Mouse (Mus musculus): ENCODE measurements around the gene Dgke. TPM values are rescaled to one million over a fixed set of nuclear protein-coding genes. Genes with fewer than 3 reads are reported as not detected.

Dgke gene
- polyA plus RNA-seq, 1 experiment from 2014 or later, result 3.5 TPM

DNA sequence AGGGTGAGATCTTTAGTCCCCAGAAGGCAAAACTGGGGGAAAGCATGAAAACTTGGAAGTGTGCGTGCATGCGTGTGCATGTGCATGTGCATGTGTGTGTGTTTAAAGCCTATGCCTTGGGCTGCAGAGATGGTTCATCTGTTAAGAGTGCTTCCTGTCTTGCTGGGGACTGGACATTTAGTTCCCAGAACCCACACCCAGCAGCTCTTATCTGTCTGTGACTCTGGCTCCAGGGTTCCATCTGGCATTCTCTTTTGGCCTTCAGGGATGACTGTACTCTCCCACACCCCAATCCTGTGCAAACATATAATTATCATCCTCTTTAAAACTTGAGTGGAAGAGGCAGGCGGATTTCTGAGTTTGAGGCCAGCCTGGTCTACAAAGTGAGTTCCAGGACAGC, 40.5 kb downstream of the Dgke start:
- ATAC-seq (ENCODE audit: insufficient number of reproducible peaks, low FRiP score, low TSS enrichment, low read depth), result no peak
- Histone ChIP-seq H3K4me1 (ENCODE audit: control insufficient read depth, insufficient read depth, low read length) (0 out of 2 replicates have a peak, but pooled peaks cover 2% of the 10 kb centered on the region), H3K4me3 (ENCODE audit: low read depth, low read length) (no peak overlapping the region), H3K9me3 (ENCODE audit: control insufficient read depth, low read length) (no peaks in the 10 kb centered on the region), H3K36me3 (ENCODE audit: control insufficient read depth, insufficient read depth, low read length) (no peaks in the 10 kb centered on the region), H3K27me3 (ENCODE audit: control insufficient read depth, insufficient read depth, low read length) (no peaks in the 10 kb centered on the region), H3K9ac (ENCODE audit: low read length) (no peak overlapping the region), H3K4me2 (ENCODE audit: low read depth, severe bottlenecking) (no peak overlapping the region), H3K27ac (replicated peaks; ENCODE audit: low read depth, low read length) (no peak overlapping the region)
- WGBS, result 94% methylated on average over 3 of the region's 3 CpGs
- DNase-seq (ENCODE audit: low spot score), result no peak

DNA sequence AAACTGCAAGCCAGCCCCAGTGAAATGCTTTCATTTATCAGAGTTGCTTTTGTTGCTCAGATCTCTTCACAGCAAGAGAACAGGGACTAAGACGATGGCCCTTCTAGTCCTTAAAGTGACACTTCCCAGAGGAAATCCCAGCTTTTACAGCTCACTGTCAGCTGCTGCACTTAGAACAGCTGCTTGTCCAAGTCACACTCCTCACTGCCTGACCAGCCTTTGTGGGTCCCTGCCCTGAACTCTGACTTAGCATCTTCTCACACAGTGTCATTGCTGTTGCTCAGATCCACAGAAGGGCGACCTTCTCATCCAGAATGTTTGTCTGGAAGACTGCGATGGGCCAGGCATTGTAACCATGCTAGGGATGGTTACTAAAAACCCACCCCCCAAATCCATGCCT, 41.0 kb downstream of the Dgke start:
- H3K27me3 ChIP-seq (ENCODE audit: control insufficient read depth, insufficient read depth, low read length), result no peaks in the 10 kb centered on the region
- H3K9me3 ChIP-seq (ENCODE audit: control insufficient read depth, low read length), result no peaks in the 10 kb centered on the region
- 0 out of 2 replicates have a peak, but pooled peaks cover 2% of the 10 kb centered on the region for H3K4me1 ChIP-seq (ENCODE audit: control insufficient read depth, insufficient read depth, low read length)
- DNase-seq (ENCODE audit: low spot score), result no peak
- no peaks in the 10 kb centered on the region for H3K36me3 ChIP-seq (ENCODE audit: control insufficient read depth, insufficient read depth, low read length)
- no peak for ATAC-seq (ENCODE audit: insufficient number of reproducible peaks, low FRiP score, low TSS enrichment, low read depth)
- WGBS, result 77% methylated on average over 3 of the region's 3 CpGs
- H3K9ac ChIP-seq (ENCODE audit: low read length), result no peak overlapping the region
- H3K27ac ChIP-seq (replicated peaks; ENCODE audit: low read depth, low read length), result no peak overlapping the region
- H3K4me2 ChIP-seq (ENCODE audit: low read depth, severe bottlenecking), result no peak overlapping the region
- H3K4me3 ChIP-seq (ENCODE audit: low read depth, low read length), result no peak overlapping the region

DNA sequence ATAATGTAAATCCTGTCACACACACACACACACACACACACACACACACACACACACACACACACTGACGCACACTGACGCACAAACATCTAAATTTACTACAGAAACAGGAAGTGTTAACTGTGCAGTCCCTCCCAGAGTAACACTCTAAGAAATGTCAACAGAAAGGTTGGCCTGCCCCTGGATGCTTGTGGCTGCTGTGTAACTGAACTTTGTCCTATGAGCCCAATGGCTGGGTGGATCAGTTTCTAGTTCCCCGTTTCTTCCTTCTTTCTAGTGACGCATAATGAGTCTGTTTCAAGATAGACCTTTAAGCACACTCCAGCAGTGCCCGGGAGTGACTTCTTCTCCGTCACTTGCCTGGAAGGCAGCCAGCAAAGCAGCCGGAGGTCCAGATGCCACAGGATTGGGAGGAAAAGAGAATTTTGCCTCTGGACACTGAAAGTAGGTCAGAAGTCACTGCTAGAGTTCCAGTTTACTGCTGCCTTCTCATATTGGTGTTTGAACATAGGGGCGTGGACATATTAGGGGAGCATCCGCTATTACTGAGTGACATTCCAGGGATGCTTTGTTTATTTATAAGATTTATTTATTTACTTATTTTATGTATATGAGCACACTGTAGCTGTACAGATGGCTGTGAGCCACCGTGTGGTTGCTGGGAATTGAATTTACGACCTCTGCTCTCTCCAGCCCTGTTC, 42.3 kb downstream of the Dgke start:
- 77% methylated on average over 11 of the region's 11 CpGs for WGBS
- ATAC-seq (ENCODE audit: insufficient number of reproducible peaks, low FRiP score, low TSS enrichment, low read depth) (no peak), DNase-seq (ENCODE audit: low spot score) (no peak)

DNA sequence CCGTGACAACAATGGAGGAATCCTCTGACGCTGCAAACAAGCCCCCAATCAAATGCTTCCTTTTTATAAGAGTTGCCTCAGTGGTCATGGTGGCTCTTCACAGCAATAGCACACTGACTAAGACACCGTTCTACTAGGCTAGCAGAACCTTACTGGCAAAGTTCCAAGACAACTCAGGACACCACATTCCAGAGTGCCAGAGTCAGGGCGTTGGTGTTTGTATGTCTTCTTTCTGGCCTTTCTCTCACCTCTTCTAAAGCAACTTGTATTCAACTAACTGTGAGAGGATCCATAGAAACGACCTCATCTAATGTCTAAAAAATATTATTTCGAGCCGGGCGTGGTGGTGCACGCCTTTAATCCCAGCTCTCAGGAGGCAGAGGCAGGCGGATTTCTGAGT, 43.2 kb downstream of the Dgke start:
- no peak for DNase-seq (ENCODE audit: low spot score)

More for the DNA sequence above, 42.3 kb downstream of the Dgke start:
- Histone ChIP-seq H3K9me3 (ENCODE audit: control insufficient read depth, low read length) (no peaks in the 10 kb centered on the region), H3K9ac (ENCODE audit: low read length) (no peak overlapping the region), H3K36me3 (ENCODE audit: control insufficient read depth, insufficient read depth, low read length) (no peaks in the 10 kb centered on the region), H3K4me3 (ENCODE audit: low read depth, low read length) (no peak overlapping the region), H3K27ac (replicated peaks; ENCODE audit: low read depth, low read length) (no peak overlapping the region), H3K27me3 (ENCODE audit: control insufficient read depth, insufficient read depth, low read length) (no peaks in the 10 kb centered on the region), H3K4me1 (ENCODE audit: control insufficient read depth, insufficient read depth, low read length) (0 out of 2 replicates have a peak, but pooled peaks cover 2% of the 10 kb centered on the region), H3K4me2 (ENCODE audit: low read depth, severe bottlenecking) (no peak overlapping the region)

DNA sequence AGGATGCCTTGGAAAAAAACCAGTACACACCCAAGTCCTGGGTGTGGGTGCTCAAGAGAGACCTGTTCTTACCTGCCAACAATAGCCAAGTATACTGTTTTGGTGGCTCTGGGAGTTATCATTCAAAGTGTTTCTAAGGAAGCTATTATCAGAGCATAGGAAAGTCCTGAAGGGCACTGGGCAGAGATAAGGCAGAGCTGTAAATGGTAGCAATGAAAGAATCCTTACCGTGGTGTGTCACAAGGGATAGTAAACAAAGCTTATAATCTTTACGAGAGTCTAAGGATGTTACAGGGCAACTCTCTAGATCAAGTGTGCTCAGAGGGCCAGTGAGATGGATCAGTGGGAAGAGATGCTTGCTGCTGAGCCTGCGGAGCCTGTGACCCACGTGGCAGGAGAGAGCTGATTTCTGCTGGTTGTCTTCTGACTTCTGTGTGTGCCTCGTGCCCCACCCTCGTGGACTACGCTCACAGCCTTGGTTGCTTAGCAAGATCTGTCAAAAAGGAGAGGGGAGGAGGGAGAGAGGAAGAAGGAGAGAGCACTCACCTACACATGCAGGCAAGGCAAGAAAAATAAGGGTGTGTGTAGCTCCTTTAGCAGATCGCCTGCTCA, 44.4 kb downstream of the Dgke start:
- Histone ChIP-seq H3K4me3 (ENCODE audit: low read depth, low read length) (no peak overlapping the region), H3K4me2 (ENCODE audit: low read depth, severe bottlenecking) (no peak overlapping the region), H3K9ac (ENCODE audit: low read length) (no peak overlapping the region), H3K4me1 (ENCODE audit: control insufficient read depth, insufficient read depth, low read length) (0 out of 2 replicates have a peak, but pooled peaks cover 2% of the 10 kb centered on the region), H3K27ac (replicated peaks; ENCODE audit: low read depth, low read length) (no peak overlapping the region), H3K27me3 (ENCODE audit: control insufficient read depth, insufficient read depth, low read length) (no peaks in the 10 kb centered on the region), H3K9me3 (ENCODE audit: control insufficient read depth, low read length) (no peaks in the 10 kb centered on the region), H3K36me3 (ENCODE audit: control insufficient read depth, insufficient read depth, low read length) (no peaks in the 10 kb centered on the region)
- WGBS, result 62% methylated on average over 8 of the region's 8 CpGs
- no peak for DNase-seq (ENCODE audit: low spot score)
- no peak for ATAC-seq (ENCODE audit: insufficient number of reproducible peaks, low FRiP score, low TSS enrichment, low read depth)

More for the DNA sequence above, 43.2 kb downstream of the Dgke start:
- WGBS, result 80% methylated on average over 10 of the region's 10 CpGs
- Histone ChIP-seq H3K27ac (replicated peaks; ENCODE audit: low read depth, low read length) (no peak overlapping the region), H3K27me3 (ENCODE audit: control insufficient read depth, insufficient read depth, low read length) (no peaks in the 10 kb centered on the region), H3K4me1 (ENCODE audit: control insufficient read depth, insufficient read depth, low read length) (0 out of 2 replicates have a peak, but pooled peaks cover 2% of the 10 kb centered on the region), H3K4me3 (ENCODE audit: low read depth, low read length) (no peak overlapping the region), H3K9ac (ENCODE audit: low read length) (no peak overlapping the region), H3K9me3 (ENCODE audit: control insufficient read depth, low read length) (no peaks in the 10 kb centered on the region), H3K36me3 (ENCODE audit: control insufficient read depth, insufficient read depth, low read length) (no peaks in the 10 kb centered on the region), H3K4me2 (ENCODE audit: low read depth, severe bottlenecking) (no peak overlapping the region)
- no peak for ATAC-seq (ENCODE audit: insufficient number of reproducible peaks, low FRiP score, low TSS enrichment, low read depth)

DNA sequence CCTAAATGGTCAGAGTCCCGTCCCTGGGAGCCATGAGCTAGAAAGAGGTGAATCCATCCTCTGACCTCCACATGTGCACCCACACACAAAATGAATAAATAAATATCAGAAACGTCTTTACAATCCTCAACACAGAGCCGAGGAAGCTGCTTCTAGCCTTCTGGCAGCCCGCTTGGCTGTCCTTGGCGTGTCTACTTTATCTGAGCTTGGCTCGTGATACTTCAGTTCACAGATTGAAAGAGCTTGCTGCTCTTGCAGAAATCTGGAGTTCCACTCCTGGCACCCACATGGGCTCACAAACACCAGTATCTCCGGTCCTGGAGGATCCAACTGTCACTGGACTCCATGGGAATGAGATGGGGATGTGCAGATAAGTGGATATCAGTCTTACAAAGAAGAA, 45.0 kb downstream of the Dgke start:
- no peak overlapping the region for H3K9ac ChIP-seq (ENCODE audit: low read length)
- no peak overlapping the region for H3K4me2 ChIP-seq (ENCODE audit: low read depth, severe bottlenecking)
- H3K27ac ChIP-seq (replicated peaks; ENCODE audit: low read depth, low read length), result no peak overlapping the region
- H3K9me3 ChIP-seq (ENCODE audit: control insufficient read depth, low read length), result no peaks in the 10 kb centered on the region
- no peaks in the 10 kb centered on the region for H3K36me3 ChIP-seq (ENCODE audit: control insufficient read depth, insufficient read depth, low read length)
- WGBS, result 84% methylated on average over 7 of the region's 7 CpGs
- 0 out of 2 replicates have a peak, but pooled peaks cover 2% of the 10 kb centered on the region for H3K4me1 ChIP-seq (ENCODE audit: control insufficient read depth, insufficient read depth, low read length)
- no peaks in the 10 kb centered on the region for H3K27me3 ChIP-seq (ENCODE audit: control insufficient read depth, insufficient read depth, low read length)
- no peak for ATAC-seq (ENCODE audit: insufficient number of reproducible peaks, low FRiP score, low TSS enrichment, low read depth)
- DNase-seq (ENCODE audit: low spot score), result no peak
- H3K4me3 ChIP-seq (ENCODE audit: low read depth, low read length), result no peak overlapping the region

DNA sequence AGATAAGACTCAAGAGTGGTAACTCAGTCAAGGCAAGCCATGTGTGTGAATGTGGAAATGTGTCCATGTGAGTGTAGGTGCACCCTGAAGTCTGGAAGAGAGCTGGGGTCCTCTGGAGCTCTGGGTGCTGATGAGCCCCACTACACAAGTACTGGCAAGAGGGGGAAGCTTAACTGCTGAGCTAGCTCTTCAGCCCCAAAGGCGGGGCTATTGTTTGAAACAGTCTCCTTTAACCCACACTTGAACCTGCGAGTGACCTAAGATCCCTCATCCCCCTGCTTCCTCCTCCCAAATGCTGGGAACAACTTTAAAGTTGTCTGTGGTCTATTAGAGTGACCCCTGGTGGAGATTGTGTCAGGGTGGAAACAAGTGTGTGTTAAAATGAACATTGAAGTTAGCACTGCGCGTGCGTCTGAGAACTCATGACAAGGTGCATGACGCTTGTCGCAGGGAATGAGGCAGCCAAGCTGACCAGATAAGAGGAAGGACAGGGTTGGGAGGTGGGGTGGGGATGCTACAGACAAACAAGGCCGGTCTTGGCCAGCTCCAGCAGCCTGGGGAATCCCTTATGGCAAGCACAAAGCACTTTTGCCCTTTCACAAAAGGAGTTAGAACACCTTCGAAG, 45.9 kb downstream of the Dgke start:
- no peaks in the 10 kb centered on the region for H3K36me3 ChIP-seq (ENCODE audit: control insufficient read depth, insufficient read depth, low read length)
- H3K9me3 ChIP-seq (ENCODE audit: control insufficient read depth, low read length), result no peaks in the 10 kb centered on the region

DNA sequence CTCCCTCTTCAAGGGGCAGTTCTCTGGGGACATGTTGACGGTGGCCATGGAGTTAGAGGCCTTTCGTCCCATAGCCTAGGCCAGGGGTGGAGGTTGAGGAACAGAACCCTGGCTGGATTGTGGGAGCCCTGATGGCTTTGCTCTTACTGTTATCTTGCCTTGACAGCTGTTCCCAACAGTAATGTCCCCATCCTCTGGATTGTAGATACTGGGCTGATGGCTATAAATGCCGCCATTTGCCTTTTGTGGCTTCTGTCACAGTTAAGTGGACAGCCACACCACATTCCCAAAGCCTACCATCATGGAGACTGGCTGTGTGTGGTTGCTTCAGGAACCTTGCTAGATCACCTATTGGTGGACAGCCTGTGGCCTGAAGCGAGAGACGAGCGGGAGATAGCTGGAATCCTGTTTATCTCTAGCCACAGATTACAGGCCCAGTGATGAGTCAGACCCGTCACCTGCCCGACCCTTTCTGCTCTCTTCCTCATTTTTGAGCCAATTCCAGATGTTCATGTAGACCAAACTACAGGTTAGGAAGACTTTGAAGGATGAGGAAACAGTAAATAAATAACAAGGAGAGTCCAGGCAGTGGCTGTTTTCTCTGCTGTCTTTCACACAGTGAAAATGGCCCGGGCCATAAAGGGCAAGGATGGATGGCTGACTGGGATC, 49.0 kb downstream of the Dgke start:
- Histone ChIP-seq H3K27me3 (ENCODE audit: control insufficient read depth, insufficient read depth, low read length) (no peaks in the 10 kb centered on the region), H3K4me1 (ENCODE audit: control insufficient read depth, insufficient read depth, low read length) (no peaks in the 10 kb centered on the region), H3K9ac (ENCODE audit: low read length) (no peak overlapping the region), H3K36me3 (ENCODE audit: control insufficient read depth, insufficient read depth, low read length) (no peaks in the 10 kb centered on the region), H3K27ac (replicated peaks; ENCODE audit: low read depth, low read length) (no peak overlapping the region), H3K4me3 (ENCODE audit: low read depth, low read length) (no peak overlapping the region), H3K9me3 (ENCODE audit: control insufficient read depth, low read length) (no peaks in the 10 kb centered on the region), H3K4me2 (ENCODE audit: low read depth, severe bottlenecking) (no peak overlapping the region)
- DNase-seq (ENCODE audit: low spot score) (no peak), ATAC-seq (ENCODE audit: insufficient number of reproducible peaks, low FRiP score, low TSS enrichment, low read depth) (no peak)
- WGBS, result 87% methylated on average over 9 of the region's 9 CpGs

More for the DNA sequence above, 45.9 kb downstream of the Dgke start:
- no peak for ATAC-seq (ENCODE audit: insufficient number of reproducible peaks, low FRiP score, low TSS enrichment, low read depth)
- H3K4me2 ChIP-seq (ENCODE audit: low read depth, severe bottlenecking), result no peak overlapping the region
- H3K27ac ChIP-seq (replicated peaks; ENCODE audit: low read depth, low read length), result no peak overlapping the region
- H3K9ac ChIP-seq (ENCODE audit: low read length), result no peak overlapping the region
- 0 out of 2 replicates have a peak, but pooled peaks cover 2% of the 10 kb centered on the region for H3K4me1 ChIP-seq (ENCODE audit: control insufficient read depth, insufficient read depth, low read length)
- no peak for DNase-seq (ENCODE audit: low spot score)
- 75% methylated on average over 9 of the region's 9 CpGs for WGBS
- H3K4me3 ChIP-seq (ENCODE audit: low read depth, low read length), result no peak overlapping the region
- no peaks in the 10 kb centered on the region for H3K27me3 ChIP-seq (ENCODE audit: control insufficient read depth, insufficient read depth, low read length)
